Mouse (Mus musculus) stomach, embryonic 15.5 days (tissue): Measurements from ENCODE around the gene Akt2. TPM values are rescaled to one million over a fixed set of nuclear protein-coding genes. Genes with fewer than 3 reads are reported as not detected.

Experiments
- ATAC-seq: fragments of 200-750 bp; cut with Nextera tagmentation; 2 replicates; pipeline ENCODE4 v1.8.0; 2017; ENCODE audit warnings: low read depth, moderate number of reproducible peaks, moderate TSS enrichment; ENCODE audit not compliant: insufficient read depth, low FRiP score
- H3K27ac ChIP-seq: fragments of 300-500 bp; sonication (generic); 2 replicates; pipeline ENCODE4 v1.5.1; 2015; ENCODE audit warnings: mild to moderate bottlenecking, inconsistent platforms
- H3K27me3 ChIP-seq: fragments of 300-500 bp; sonication (generic); replicated peaks from 2 replicates; pipeline ENCODE4 v1.6.1; 2015; ENCODE audit warnings: inconsistent platforms
- H3K36me3 ChIP-seq: fragments of 300-500 bp; sonication (generic); 2 replicates; pipeline ENCODE4 v1.6.1; 2015; ENCODE audit warnings: inconsistent platforms
- H3K4me1 ChIP-seq: fragments of 300-500 bp; sonication (generic); 2 replicates; pipeline ENCODE4 v1.6.1; 2015; ENCODE audit warnings: inconsistent platforms
- H3K4me2 ChIP-seq: fragments of 300-500 bp; sonication (generic); 2 replicates; pipeline ENCODE4 v1.6.1; 2015; ENCODE audit warnings: mild to moderate bottlenecking, inconsistent platforms
- H3K4me3 ChIP-seq: fragments of 300-500 bp; sonication (generic); replicated peaks from 2 replicates; pipeline ENCODE4 v1.5.1; 2015; ENCODE audit warnings: inconsistent platforms
- H3K9ac ChIP-seq: fragments of 300-500 bp; sonication (generic); 2 replicates; pipeline ENCODE4 v1.6.1; 2015; ENCODE audit warnings: inconsistent platforms
- H3K9me3 ChIP-seq: fragments of 300-500 bp; sonication (generic); 2 replicates; pipeline ENCODE4 v1.6.1; 2016; ENCODE audit warnings: inconsistent platforms
- WGBS: fragments of 180-500 bp; shearing (Covaris S2); methylation state at CpG from one replicate; pipeline ENCODE4 v1.1.7; 2015; 5-methylcytosine and 5-hydroxymethylcytosine counted together
- polyA plus RNA-seq: library from polyadenylated mRNA; unstranded; fragments of >200 nt; fragmentation: Nextera tagmentation; extraction: Ambion mirVana; gene quantifications from 2 replicates; pipeline ENCODE4 v1.2.1, GENCODE M21; 2015

The Akt2 gene
- polyA plus RNA-seq, 1 experiment from 2014 or later = 77.7 TPM

- ATAC-seq = peak; percentile 48
- Histone ChIP-seq H3K27ac (no peak within 1 kb of the TSS), H3K27me3 (peaks cover 65% of the 10 kb centered on the region), H3K36me3 (0 out of 2 replicates have a peak, but pooled peaks cover 3% of the 10 kb centered on the region), H3K4me2 (peak within 1 kb of the TSS; percentile 54), H3K9me3 (no peaks in the 10 kb centered on the region), H3K9ac (no peak within 1 kb of the TSS), H3K4me1 (peaks cover 10% of the 10 kb centered on the region; the same call in 1 of the 2 replicates), H3K4me3 (peak within 1 kb of the TSS; percentile 23)
- 4% methylated on average over 60 of the region's 62 CpGs for WGBS
Measured at GRCm38 (mm10) chr7:27653681-27654437, 62.5 kb downstream of the Akt2 start, which contains the start of gene Ttc9b. TSS of gene Ttc9b (plus strand) at chr7:27653915.

DNA sequence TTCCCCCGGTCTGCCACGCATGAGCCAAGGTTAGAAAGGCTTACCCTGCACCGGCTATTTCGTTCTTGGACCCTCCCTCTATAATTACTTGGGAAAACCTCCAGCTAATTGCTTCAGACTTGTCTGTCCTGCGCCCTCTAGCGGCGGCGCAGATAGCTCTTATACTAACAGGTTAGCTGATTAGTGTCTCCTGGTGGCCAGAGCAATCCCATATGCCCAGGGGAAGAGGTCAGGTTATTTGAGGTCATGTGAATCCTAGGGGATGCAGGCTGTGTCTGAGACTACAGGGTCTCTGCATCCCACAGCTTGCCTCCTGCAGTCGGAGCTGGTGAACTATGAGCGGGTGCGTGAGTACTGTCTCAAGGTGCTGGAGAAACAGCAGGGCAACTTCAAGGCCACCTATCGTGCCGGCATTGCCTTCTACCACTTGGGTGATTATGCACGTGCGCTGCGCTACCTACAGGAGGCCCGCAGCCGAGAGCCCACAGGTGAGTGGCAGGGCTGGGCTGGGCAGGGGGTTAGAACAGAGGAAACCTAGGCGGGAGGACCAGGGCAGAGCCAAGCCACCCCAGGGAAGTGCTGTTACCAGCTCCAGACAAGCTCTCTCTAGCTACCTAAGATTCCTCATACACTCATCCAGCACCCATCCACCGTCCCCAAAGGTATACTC is 63.4 kb downstream of the Akt2 start:
- no peak overlapping the region; the same call in 1 of the 2 replicates for H3K4me3 ChIP-seq
- H3K4me1 ChIP-seq = peaks cover 10% of the 10 kb centered on the region; the same call in 1 of the 2 replicates
- H3K9ac ChIP-seq = no peak overlapping the region
- no peak for ATAC-seq
- H3K4me2 ChIP-seq = no peak overlapping the region
- no peak overlapping the region for H3K27ac ChIP-seq
- H3K36me3 ChIP-seq = 0 out of 2 replicates have a peak, but pooled peaks cover 3% of the 10 kb centered on the region
- H3K9me3 ChIP-seq = no peaks in the 10 kb centered on the region
- 62% methylated on average over 20 of the region's 20 CpGs for WGBS
- peaks cover 69% of the 10 kb centered on the region for H3K27me3 ChIP-seq

GRCm38 (mm10) chr7:27655545-27655944 is 64.2 kb downstream of the Akt2 start:
- peaks cover 10% of the 10 kb centered on the region; the same call in 1 of the 2 replicates for H3K4me1 ChIP-seq
- WGBS = 41% methylated on average over 11 of the region's 11 CpGs
- H3K4me2 ChIP-seq = no peak overlapping the region
- no peaks in the 10 kb centered on the region for H3K9me3 ChIP-seq
- no peak overlapping the region for H3K27ac ChIP-seq
- H3K4me3 ChIP-seq = no peak overlapping the region
- H3K36me3 ChIP-seq = 0 out of 2 replicates have a peak, but pooled peaks cover 3% of the 10 kb centered on the region
- no peak for ATAC-seq
- no peak overlapping the region for H3K9ac ChIP-seq
- H3K27me3 ChIP-seq = peaks cover 69% of the 10 kb centered on the region

- no peak overlapping the region for H3K9ac ChIP-seq
- no peaks in the 10 kb centered on the region for H3K9me3 ChIP-seq
- H3K4me1 ChIP-seq = peaks cover 10% of the 10 kb centered on the region; the same call in 1 of the 2 replicates
- H3K27me3 ChIP-seq = peaks cover 65% of the 10 kb centered on the region
- H3K4me3 ChIP-seq = no peak overlapping the region
- H3K27ac ChIP-seq = no peak overlapping the region
- 88% methylated on average over 16 of the region's 16 CpGs for WGBS
- H3K36me3 ChIP-seq = 0 out of 2 replicates have a peak, but pooled peaks cover 3% of the 10 kb centered on the region
- no peak overlapping the region for H3K4me2 ChIP-seq
- ATAC-seq = no peak
Measured at GRCm38 (mm10) chr7:27656600-27656999, 65.2 kb downstream of the Akt2 start.

- WGBS = 34% methylated on average over 53 of the region's 53 CpGs
- Histone ChIP-seq H3K9ac (no peak overlapping the region), H3K27me3 (peaks cover 56% of the 10 kb centered on the region), H3K9me3 (no peaks in the 10 kb centered on the region), H3K27ac (no peak overlapping the region), H3K4me1 (peaks cover 10% of the 10 kb centered on the region; the same call in 1 of the 2 replicates), H3K4me2 (no peak overlapping the region), H3K4me3 (no peak overlapping the region), H3K36me3 (0 out of 2 replicates have a peak, but pooled peaks cover 3% of the 10 kb centered on the region)
- no peak for ATAC-seq
Measured at GRCm38 (mm10) chr7:27657824-27658395, 66.6 kb downstream of the Akt2 start.

DNA sequence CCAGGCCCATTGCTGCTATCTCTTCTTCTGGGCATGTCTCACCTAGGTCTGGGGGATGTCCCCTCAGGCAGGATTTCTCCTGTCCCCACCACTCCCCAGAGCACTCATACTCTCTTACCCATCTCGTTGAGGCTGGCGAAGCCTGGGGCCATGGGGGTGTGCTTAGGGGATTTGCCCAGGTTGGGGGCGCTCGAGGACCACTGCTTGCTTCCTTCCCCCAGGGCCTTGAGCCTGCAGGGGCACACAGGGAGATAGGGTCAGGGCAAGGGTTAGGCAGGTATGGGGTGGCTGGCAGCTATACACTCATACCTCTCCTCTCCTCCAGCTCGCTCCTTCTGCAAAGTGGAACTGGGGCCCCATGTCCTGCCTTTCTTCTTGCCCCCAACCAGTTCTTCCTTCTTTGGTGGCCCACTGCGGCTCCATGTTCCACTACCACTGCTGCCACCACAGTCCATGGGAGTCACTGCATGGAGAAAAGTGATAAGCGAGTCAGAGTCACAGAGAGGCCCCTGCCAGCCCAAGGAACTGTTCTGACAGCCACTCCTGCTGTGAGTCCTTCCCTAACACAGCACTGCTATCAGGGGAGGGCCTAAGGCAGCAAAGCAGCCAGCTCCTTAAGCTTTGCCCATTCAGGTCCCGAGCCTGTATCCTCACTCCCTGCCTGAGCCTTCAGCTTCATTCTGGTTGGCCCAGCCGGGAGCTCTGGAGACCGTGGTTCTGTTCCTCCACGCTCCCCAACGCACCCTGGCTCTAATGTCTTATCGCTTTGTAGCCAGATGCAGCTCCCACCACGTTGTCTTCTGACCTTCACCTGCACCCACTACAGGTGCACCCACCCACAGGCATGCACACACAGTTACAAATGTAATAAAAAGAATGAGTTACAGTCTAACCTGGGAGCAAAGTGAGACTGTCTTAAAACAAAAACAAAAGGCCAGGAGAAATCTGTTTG is 67.6 kb downstream of the Akt2 start:
- ATAC-seq = no peak
- Histone ChIP-seq H3K9me3 (no peaks in the 10 kb centered on the region), H3K4me3 (no peak overlapping the region), H3K4me1 (peaks cover 5% of the 10 kb centered on the region; the same call in 1 of the 2 replicates), H3K36me3 (0 out of 2 replicates have a peak, but pooled peaks cover 3% of the 10 kb centered on the region), H3K4me2 (no peak overlapping the region), H3K27me3 (peaks cover 45% of the 10 kb centered on the region), H3K9ac (no peak overlapping the region), H3K27ac (no peak overlapping the region)
- WGBS = 64% methylated on average over 14 of the region's 14 CpGs

- no peak for ATAC-seq
- no peak overlapping the region for H3K4me3 ChIP-seq
- H3K9me3 ChIP-seq = no peaks in the 10 kb centered on the region
- no peaks in the 10 kb centered on the region for H3K4me1 ChIP-seq
- H3K27ac ChIP-seq = no peak overlapping the region
- WGBS = 86% methylated on average over 4 of the region's 4 CpGs
- H3K36me3 ChIP-seq = 0 out of 2 replicates have a peak, but pooled peaks cover 9% of the 10 kb centered on the region
- H3K9ac ChIP-seq = no peak overlapping the region
- no peak overlapping the region for H3K4me2 ChIP-seq
- peaks cover 19% of the 10 kb centered on the region; the same call in 1 of the 2 replicates for H3K27me3 ChIP-seq
Measured at GRCm38 (mm10) chr7:27662038-27662437, 70.7 kb downstream of the Akt2 start.

GRCm38 (mm10) chr7:27673064-27673574 is 81.8 kb downstream of the Akt2 start:
- peak overlapping the region; percentile 97 for H3K4me2 ChIP-seq
- H3K9me3 ChIP-seq = no peaks in the 10 kb centered on the region
- WGBS = 54% methylated on average over 9 of the region's 9 CpGs
- no peaks in the 10 kb centered on the region for H3K36me3 ChIP-seq
- H3K27me3 ChIP-seq = no peaks in the 10 kb centered on the region
- peak overlapping the region; percentile 76 for H3K4me3 ChIP-seq
- no peak overlapping the region for H3K27ac ChIP-seq
- H3K4me1 ChIP-seq = peaks cover 15% of the 10 kb centered on the region
- ATAC-seq = no peak
- H3K9ac ChIP-seq = peak overlapping the region; percentile 78

DNA sequence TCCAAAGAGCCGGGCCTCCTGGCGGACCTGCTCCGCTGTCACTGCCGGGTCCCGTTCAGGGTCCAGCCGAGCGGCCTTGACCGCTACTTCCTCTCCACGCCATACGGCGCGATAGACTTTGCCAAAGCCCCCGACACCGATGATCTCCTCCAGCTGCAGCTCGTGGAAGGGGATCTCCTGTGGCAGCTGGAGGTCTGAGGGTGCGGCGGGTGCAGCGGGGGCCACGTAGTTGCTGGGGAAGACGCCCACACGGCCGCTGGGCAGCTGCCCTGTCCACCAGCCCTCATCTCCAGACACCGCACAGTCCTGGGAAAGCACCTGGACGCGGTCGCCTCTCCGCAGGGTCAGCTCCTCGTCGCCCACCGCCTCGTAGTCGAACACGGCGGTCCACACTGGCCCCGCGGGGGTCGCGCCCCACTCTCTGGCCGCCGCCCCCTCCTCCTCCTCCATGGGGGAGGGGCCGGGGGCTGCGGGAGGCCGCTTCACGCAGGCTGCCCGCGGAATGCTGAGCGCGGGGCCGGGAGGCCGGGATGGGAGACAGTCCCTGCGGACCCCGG is 82.3 kb downstream of the Akt2 start:
- Histone ChIP-seq H3K9me3 (no peaks in the 10 kb centered on the region), H3K27ac (peak overlapping the region; percentile 93; the same call in 1 of the 2 replicates), H3K4me3 (peak overlapping the region; percentile 76), H3K9ac (peak overlapping the region; percentile 78), H3K27me3 (no peaks in the 10 kb centered on the region), H3K36me3 (no peaks in the 10 kb centered on the region), H3K4me1 (peaks cover 15% of the 10 kb centered on the region), H3K4me2 (peak overlapping the region; percentile 97)
- 0 out of 2 replicates have a peak, but pooled peaks have one; percentile 13 for ATAC-seq
- WGBS = under 1% methylated on average over 47 of the region's 52 CpGs

DNA sequence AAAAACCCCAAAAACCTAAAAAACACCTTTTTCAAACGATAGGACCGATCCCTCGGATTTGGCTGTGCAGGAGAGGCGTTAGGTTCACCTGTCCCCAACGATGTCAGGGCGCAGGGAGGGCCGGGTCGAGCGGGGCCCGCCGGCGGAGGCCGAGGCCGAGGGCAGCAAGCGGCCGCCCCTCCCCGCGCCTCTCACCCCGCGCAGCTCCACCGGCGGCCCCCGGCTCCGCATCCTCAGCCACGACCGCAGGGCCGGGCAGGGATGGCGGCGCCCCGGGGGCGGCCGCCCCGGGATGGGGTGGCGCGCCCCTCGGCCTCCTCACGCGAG is 82.8 kb downstream of the Akt2 start:
- peak overlapping the region; percentile 93; the same call in 1 of the 2 replicates for H3K27ac ChIP-seq

More for the DNA sequence above, 82.8 kb downstream of the Akt2 start:
- Histone ChIP-seq H3K36me3 (no peaks in the 10 kb centered on the region), H3K4me1 (peaks cover 15% of the 10 kb centered on the region), H3K9me3 (no peaks in the 10 kb centered on the region), H3K4me2 (peak overlapping the region; percentile 97), H3K9ac (peak overlapping the region; percentile 78), H3K4me3 (peak overlapping the region; percentile 76), H3K27me3 (no peaks in the 10 kb centered on the region)
- WGBS = under 1% methylated on average over 38 of the region's 38 CpGs
- no peak; the same call in 1 of the 2 replicates for ATAC-seq
